Mouse (Mus musculus): ENCODE results near the gene Actc1. TPM values are rescaled to one million over a fixed set of nuclear protein-coding genes. Genes with fewer than 3 reads are reported as not detected.

The Actc1 gene
- polyA plus RNA-seq, 1 experiment from 2014 or later = 3.1 TPM

- no peaks in the 10 kb centered on the region for H3K36me3 ChIP-seq
- no peak overlapping the region for H3K4me3 ChIP-seq
- H3K9me3 ChIP-seq (replicated peaks) = no peaks in the 10 kb centered on the region
- no peaks in the 10 kb centered on the region for H3K27me3 ChIP-seq (ENCODE audit: low read depth, poor library complexity, severe bottlenecking)
- H3K27ac ChIP-seq (replicated peaks) = no peak overlapping the region
- H3K4me1 ChIP-seq = no peaks in the 10 kb centered on the region
- 81% methylated on average over 8 of the region's 8 CpGs for WGBS
- DNase-seq (ENCODE audit: low spot score) = no peak
Measured at GRCm38 (mm10) chr2:113997484-113997883, 55.9 kb downstream of the Actc1 start.

Other genes with a start within 250 kb of the Actc1 start
- 21.5 and 37.9 TPM in 2 replicates for gene Scg5, start 224.4 kb downstream of the Actc1 start, polyA plus RNA-seq (2016; fragmentation: Nextera tagmentation; extraction: Ambion mirVana)
- 31.3 and 38.6 TPM in 2 replicates for gene Arhgap11a, start 204.9 kb downstream of the Actc1 start, polyA plus RNA-seq (2016; fragmentation: Nextera tagmentation; extraction: Ambion mirVana)
- 0.44 and 1.1 TPM in 2 replicates for gene Gjd2, start 39.9 kb downstream of the Actc1 start, polyA plus RNA-seq (2016; fragmentation: Nextera tagmentation; extraction: Ambion mirVana)
- 45.2 and 49.9 TPM in 2 replicates for gene Aqr, start 133.5 kb upstream of the Actc1 start, polyA plus RNA-seq (2016; fragmentation: Nextera tagmentation; extraction: Ambion mirVana)
- 2.5 and 2.6 TPM in 2 replicates for gene Zfp770, start 147.9 kb upstream of the Actc1 start, polyA plus RNA-seq (2016; fragmentation: Nextera tagmentation; extraction: Ambion mirVana)